Mouse (Mus musculus) CH12.LX (cell line): ENCODE measurements around the gene Proca1. TPM values are rescaled to one million over a fixed set of nuclear protein-coding genes. Genes with fewer than 3 reads are reported as not detected.

Source experiments
- DNase-seq: peaks from one replicate; pipeline ENCODE4 v3.0.0-alpha.2; 2013; ENCODE audit errors: extremely low read depth
- H3K27ac ChIP-seq: 2 replicates; pipeline ENCODE4 v1.5.1; 2012; ENCODE audit warnings: low read depth, mild to moderate bottlenecking, control low read depth, moderate library complexity; ENCODE audit not compliant: insufficient read depth
- H3K27me3 ChIP-seq: replicated peaks from 2 replicates; pipeline ENCODE3; 2012; ENCODE audit warnings: inconsistent platforms
- H3K36me3 ChIP-seq, 2 experiments: replicated peaks in 1 of 2; 2 replicates each; pipeline versions ENCODE3 to v1.6.1; 2012; ENCODE audit warnings: inconsistent platforms in 1 of 2, low read length in 1 of 2, mild to moderate bottlenecking in 1 of 2, mixed read lengths in 1 of 2, moderate library complexity in 1 of 2; ENCODE audit not compliant: control insufficient read depth in 1 of 2, insufficient read depth in 1 of 2
- H3K4me1 ChIP-seq, 2 experiments: 2 replicates each; pipeline ENCODE4 v1.6.1; 2012; ENCODE audit warnings: inconsistent platforms in 1 of 2, moderate library complexity in 1 of 2; ENCODE audit not compliant: insufficient read depth in 2 of 2, control insufficient read depth in 1 of 2
- H3K4me2 ChIP-seq: 2 replicates; pipeline ENCODE4 v1.6.1; 2012; ENCODE audit warnings: low read depth, mild to moderate bottlenecking, control low read depth; ENCODE audit not compliant: poor library complexity, insufficient read depth, severe bottlenecking
- H3K4me3 ChIP-seq, 3 experiments: fragments of 150-350 bp in 1 of 3; sonication (generic) in 1 of 3; replicated peaks in 1 of 3; 2 replicates each; pipeline versions ENCODE3 to v1.5.1; 2011 to 2012; ENCODE audit warnings: low read depth in 2 of 3, low read length in 2 of 3, mild to moderate bottlenecking in 2 of 3, moderate library complexity in 2 of 3, control low read depth in 1 of 3, improper control_type of control experiment in 1 of 3, inconsistent platforms in 1 of 3, mixed read lengths in 1 of 3; ENCODE audit not compliant: poor library complexity in 1 of 3
- H3K79me2 ChIP-seq: replicated peaks from 2 replicates; pipeline ENCODE4 v1.6.1; 2012; ENCODE audit warnings: mild to moderate bottlenecking, moderate library complexity; ENCODE audit not compliant: control insufficient read depth, poor library complexity, insufficient read depth, severe bottlenecking; ENCODE audit errors: extremely low read depth
- H3K9ac ChIP-seq: 2 replicates; pipeline ENCODE4 v1.6.1; 2012; ENCODE audit warnings: low read depth, mild to moderate bottlenecking, control low read depth, moderate library complexity; ENCODE audit not compliant: insufficient read depth
- H3K9me3 ChIP-seq: replicated peaks from 2 replicates; pipeline ENCODE3; 2012; ENCODE audit warnings: low read length, inconsistent platforms, mixed read lengths
- CHD1 ChIP-seq: IDR thresholded peaks from 2 replicates; pipeline ENCODE4 v1.6.1; 2012; ENCODE audit warnings: low read depth, low read length, improper control_type of control experiment, inconsistent platforms
- E2F4 ChIP-seq: IDR thresholded peaks from 2 replicates; pipeline ENCODE4 v1.6.1; 2011; ENCODE audit warnings: low read depth, low read length, improper control_type of control experiment; ENCODE audit not compliant: insufficient replicate concordance
- EP300 ChIP-seq: IDR thresholded peaks from 2 replicates; pipeline ENCODE4 v1.6.1; 2011; ENCODE audit warnings: low read length, improper control_type of control experiment
- GABPA ChIP-seq: IDR thresholded peaks from 2 replicates; pipeline ENCODE4 v1.6.1; 2012; ENCODE audit warnings: low read depth, low read length, improper control_type of control experiment, inconsistent platforms; ENCODE audit not compliant: insufficient replicate concordance
- JUN ChIP-seq: IDR thresholded peaks from 2 replicates; pipeline ENCODE4 v1.6.1; 2011; ENCODE audit warnings: low read depth, mild to moderate bottlenecking, low read length, improper control_type of control experiment, moderate library complexity; ENCODE audit not compliant: insufficient read depth
- MAFK ChIP-seq: IDR thresholded peaks from 2 replicates; pipeline ENCODE4 v1.6.1; 2011; ENCODE audit warnings: low read length, improper control_type of control experiment; ENCODE audit not compliant: insufficient replicate concordance
- MAX ChIP-seq: IDR thresholded peaks from 2 replicates; pipeline ENCODE4 v1.6.1; 2011; ENCODE audit warnings: low read length, improper control_type of control experiment
- MAZ ChIP-seq: IDR thresholded peaks from 2 replicates; pipeline ENCODE4 v1.6.1; 2012; ENCODE audit warnings: low read depth, mild to moderate bottlenecking, inconsistent platforms, low read length, improper control_type of control experiment, moderate library complexity
- MEF2A ChIP-seq: IDR thresholded peaks from 2 replicates; pipeline ENCODE4 v1.6.1; 2014; ENCODE audit warnings: low read depth, mild to moderate bottlenecking, inconsistent platforms, low read length, improper control_type of control experiment, borderline replicate concordance
- NRF1 ChIP-seq: IDR thresholded peaks from 2 replicates; pipeline ENCODE4 v1.6.1; 2014; ENCODE audit warnings: low read depth, mild to moderate bottlenecking, inconsistent platforms, low read length, improper control_type of control experiment, moderate library complexity
- PAX5 ChIP-seq: IDR thresholded peaks from 2 replicates; pipeline ENCODE4 v1.6.1; 2012; ENCODE audit warnings: low read length, inconsistent platforms, mixed read lengths
- POLR2A ChIP-seq: IDR thresholded peaks from 2 replicates; pipeline ENCODE4 v1.6.1; 2011; ENCODE audit warnings: low read depth, mild to moderate bottlenecking, improper control_type of control experiment, low read length
- POLR2AphosphoS2 ChIP-seq: IDR thresholded peaks from 2 replicates; pipeline ENCODE4 v1.6.1; 2011; ENCODE audit warnings: low read depth, low read length, improper control_type of control experiment
- RAD21 ChIP-seq: IDR thresholded peaks from 2 replicates; pipeline ENCODE4 v1.6.1; 2011; ENCODE audit warnings: low read depth, mild to moderate bottlenecking, low read length, improper control_type of control experiment, moderate library complexity
- RCOR1 ChIP-seq: conservative IDR thresholded peaks from 2 replicates; pipeline ENCODE4 v1.6.1; 2012; ENCODE audit warnings: low read depth, mild to moderate bottlenecking, inconsistent platforms, low read length, improper control_type of control experiment
- SMC3 ChIP-seq: IDR thresholded peaks from 2 replicates; pipeline ENCODE4 v1.6.1; 2011; ENCODE audit warnings: low read depth, low read length, improper control_type of control experiment
- UBTF ChIP-seq: IDR thresholded peaks from 2 replicates; pipeline ENCODE4 v1.6.1; 2012; ENCODE audit warnings: low read depth, mild to moderate bottlenecking, inconsistent platforms, low read length, improper control_type of control experiment, moderate library complexity
- USF1 ChIP-seq: IDR thresholded peaks from 2 replicates; pipeline ENCODE4 v1.6.1; 2014; ENCODE audit warnings: low read depth, mild to moderate bottlenecking, inconsistent platforms, low read length, improper control_type of control experiment
- USF2 ChIP-seq: conservative IDR thresholded peaks from 2 replicates; pipeline ENCODE4 v1.6.1; 2011; ENCODE audit warnings: low read depth, low read length, improper control_type of control experiment
- ZC3H11A ChIP-seq: IDR thresholded peaks from 2 replicates; pipeline ENCODE4 v1.6.1; 2012; ENCODE audit warnings: low read depth, mild to moderate bottlenecking, inconsistent platforms, low read length, improper control_type of control experiment
- ZMIZ1 ChIP-seq: IDR thresholded peaks from 2 replicates; pipeline ENCODE4 v1.6.1; 2012; ENCODE audit warnings: low read depth, mild to moderate bottlenecking, inconsistent platforms, low read length, improper control_type of control experiment
- dilution Hi-C: fragments of 300-500 bp; cut with MboI; formaldehyde crosslinking; loops from 2 replicates; pipeline ENCODE4 v1.14.3; 2020; ENCODE audit warnings: low sequenced_read_pairs; ENCODE audit not compliant: extremely low pct_unique_long_range_greater_than_20kb, extremely low pct_ligation_motif_present
- in situ Hi-C: fragments of 300-500 bp; cut with MboI; formaldehyde crosslinking; loops from 3 replicates; pipeline ENCODE4 v1.14.3; 2019; ENCODE audit warnings: low sequenced_read_pairs, low pct_ligation_motif_present, low pct_unique_long_range_greater_than_20kb, mixed read lengths
- polyA plus RNA-seq: library from polyadenylated mRNA; unstranded; fragments of >175 nt; gene quantifications from 2 replicates; pipeline ENCODE4 v1.2.1, GENCODE M21; 2012; ENCODE audit warnings: low read depth; ENCODE audit not compliant: insufficient read length
- total RNA-seq, 2 experiments: library from RNA; depleted of rRNA; stranded (reverse); fragments of 300-350 nt in 1 of 2; fragments of >200 nt in 1 of 2; gene quantifications; 2 replicates each; pipeline ENCODE4 v1.2.3; 2012 to 2014

Gene Proca1
- total and polyA plus RNA-seq, 3 experiments = 0.40 TPM; not detected in 2

GRCm38 (mm10) chr11:78202372-78202771 is 9.2 kb downstream of the Proca1 start:
- peaks cover 5 to 16% of the 10 kb centered on the region in 2 experiments; a peak in 3 of 4 replicates for H3K4me1 ChIP-seq
- no peak overlapping the region for H3K4me3 ChIP-seq
- in situ Hi-C loops (no loop called here), dilution Hi-C loops (no loop called here)
- TF ChIP-seq RCOR1 = no peak
- TF ChIP-seq RAD21 = no peak
- no peak for TF ChIP-seq MAX
- no peak for TF ChIP-seq EP300
- TF ChIP-seq UBTF = no peak
- TF ChIP-seq SMC3 = no peak
- no peak for TF ChIP-seq POLR2A
- TF ChIP-seq CHD1 = no peak
- no peak for TF ChIP-seq USF1
- no peak for TF ChIP-seq NRF1
- TF ChIP-seq POLR2AphosphoS2 = no peak; the same call in 1 of the 2 replicates
- no peak for TF ChIP-seq PAX5
- TF ChIP-seq USF2 = no peak
- TF ChIP-seq ZMIZ1 = no peak
- no peak for TF ChIP-seq E2F4
- TF ChIP-seq MEF2A = no peak
- H3K27ac ChIP-seq = no peak overlapping the region
- no peaks in the 10 kb centered on the region for H3K27me3 ChIP-seq
- no peak overlapping the region for H3K4me2 ChIP-seq
- H3K9ac ChIP-seq = no peak overlapping the region
- H3K36me3 ChIP-seq = peaks cover 40 to 55% of the 10 kb centered on the region in 2 experiments
- DNase-seq = no peak
- H3K9me3 ChIP-seq = no peaks in the 10 kb centered on the region
- no peaks in the 10 kb centered on the region for H3K79me2 ChIP-seq

- H3K9me3 ChIP-seq = no peaks in the 10 kb centered on the region
- no peaks in the 10 kb centered on the region for H3K27me3 ChIP-seq
- H3K79me2 ChIP-seq = no peaks in the 10 kb centered on the region
- H3K9ac ChIP-seq = no peak overlapping the region
- dilution Hi-C loops = no loop called here
- H3K36me3 ChIP-seq = peaks cover 59 to 74% of the 10 kb centered on the region in 2 experiments
- peaks cover 5 to 16% of the 10 kb centered on the region in 2 experiments; a peak in 3 of 4 replicates for H3K4me1 ChIP-seq
- no peak for DNase-seq
- no peak overlapping the region for H3K4me2 ChIP-seq
- in situ Hi-C loops = no loop called here
- TF ChIP-seq GABPA = no peak
- no peak for TF ChIP-seq JUN
- no peak for TF ChIP-seq E2F4
- TF ChIP-seq USF2 = no peak
- TF ChIP-seq ZC3H11A = no peak
- no peak for TF ChIP-seq NRF1
- TF ChIP-seq MAFK = no peak
- TF ChIP-seq MAZ = no peak
- H3K27ac ChIP-seq = no peak overlapping the region
- H3K4me3 ChIP-seq = no peak overlapping the region
Measured at GRCm38 (mm10) chr11:78204287-78204686, 11.1 kb downstream of the Proca1 start.
